Mouse (Mus musculus) stomach, postnatal 0 days (tissue): ENCODE results near the gene Fth1.

Source experiments
- CTCF ChIP-seq: IDR thresholded peaks from 2 replicates; pipeline ENCODE4 v1.5.1; 2016; ENCODE audit warnings: antibody characterized with exemption, low read depth, mild to moderate bottlenecking, moderate library complexity
- EP300 ChIP-seq: optimal IDR thresholded peaks from 2 replicates; pipeline ENCODE3; 2016; ENCODE audit warnings: antibody characterized with exemption

DNA sequence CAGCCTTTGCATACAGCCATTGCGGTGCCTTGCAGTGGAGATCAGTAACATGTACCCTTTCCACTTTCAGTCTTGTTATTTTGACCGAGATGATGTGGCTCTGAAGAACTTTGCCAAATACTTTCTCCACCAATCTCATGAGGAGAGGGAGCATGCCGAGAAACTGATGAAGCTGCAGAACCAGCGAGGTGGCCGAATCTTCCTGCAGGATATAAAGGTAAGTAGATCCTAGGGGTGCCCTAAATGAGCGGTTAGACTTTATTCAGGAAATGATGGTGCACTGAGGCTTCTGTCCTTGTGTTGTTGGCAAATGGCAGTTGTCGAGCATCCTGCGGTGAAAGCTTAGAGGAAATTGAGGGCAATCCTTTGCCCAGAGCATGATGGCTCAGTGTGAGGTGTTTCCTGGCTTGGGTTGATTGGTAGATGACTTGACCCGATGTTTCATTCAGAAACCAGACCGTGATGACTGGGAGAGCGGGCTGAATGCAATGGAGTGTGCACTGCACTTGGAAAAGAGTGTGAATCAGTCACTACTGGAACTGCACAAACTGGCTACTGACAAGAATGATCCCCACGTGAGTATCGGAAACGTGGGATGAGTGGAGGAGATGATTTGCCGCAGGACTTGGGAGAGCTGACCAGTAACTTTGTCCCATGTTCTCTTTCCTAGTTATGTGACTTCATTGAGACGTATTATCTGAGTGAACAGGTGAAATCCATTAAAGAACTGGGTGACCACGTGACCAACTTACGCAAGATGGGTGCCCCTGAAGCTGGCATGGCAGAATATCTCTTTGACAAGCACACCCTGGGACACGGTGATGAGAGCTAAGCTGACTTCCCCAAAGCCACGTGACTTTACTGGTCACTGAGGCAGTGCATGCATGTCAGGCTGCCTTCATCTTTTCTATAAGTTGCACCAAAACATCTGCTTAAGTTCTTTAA, 4.0 kb downstream of the Fth1 start:
- no peak for TF ChIP-seq CTCF
- TF ChIP-seq EP300 = no peak
